Mouse (Mus musculus): Measurements from ENCODE around the gene Thrb. TPM values are rescaled to one million over a fixed set of nuclear protein-coding genes. Genes with fewer than 3 reads are reported as not detected.

Thrb gene
- polyA plus RNA-seq, 1 experiment, result 11.2 TPM

GRCm38 (mm10) chr14:17655084-17655483, 5.0 kb upstream of the Thrb start:
- 77% methylated on average over 5 of the region's 5 CpGs for WGBS
- no peaks in the 10 kb centered on the region for H3K4me1 ChIP-seq (ENCODE audit: control insufficient read depth, insufficient read depth, low read length)
- H3K27me3 ChIP-seq (replicated peaks; ENCODE audit: control insufficient read depth, insufficient read depth, low read length), result no peaks in the 10 kb centered on the region
- H3K27ac ChIP-seq (ENCODE audit: insufficient read depth, low read depth, low read length), result no peak overlapping the region
- no peak overlapping the region for H3K4me3 ChIP-seq (ENCODE audit: insufficient read depth, low read depth, low read length)
- H3K36me3 ChIP-seq (ENCODE audit: control insufficient read depth, insufficient read depth, low read length), result no peaks in the 10 kb centered on the region
- no peak for TF ChIP-seq CTCF (conservative IDR thresholded peaks at IDR 0.05; ENCODE audit: insufficient read depth, insufficient read length, low read depth, low read length)
- TF ChIP-seq POLR2A (IDR thresholded peaks at IDR 0.05; ENCODE audit: low read depth, low read length), result no peak
- no peak for DNase-seq

GRCm38 (mm10) chr14:17659031-17659430, 1.0 kb upstream of the Thrb start:
- Histone ChIP-seq H3K27ac (ENCODE audit: insufficient read depth, low read depth, low read length) (peak overlapping the region; percentile 71), H3K4me1 (ENCODE audit: control insufficient read depth, insufficient read depth, low read length) (no peaks in the 10 kb centered on the region; the same call in 1 of the 2 replicates), H3K36me3 (ENCODE audit: control insufficient read depth, insufficient read depth, low read length) (no peaks in the 10 kb centered on the region), H3K27me3 (replicated peaks; ENCODE audit: control insufficient read depth, insufficient read depth, low read length) (no peaks in the 10 kb centered on the region), H3K4me3 (ENCODE audit: insufficient read depth, low read depth, low read length) (peak overlapping the region; percentile 98)
- DNase-seq, result peak; percentile 95
- TF ChIP-seq POLR2A (IDR thresholded peaks at IDR 0.05; ENCODE audit: low read depth, low read length) (no peak), CTCF (conservative IDR thresholded peaks at IDR 0.05; ENCODE audit: insufficient read depth, insufficient read length, low read depth, low read length) (peak; percentile 62)
- 2% methylated on average over 10 of the region's 10 CpGs for WGBS

GRCm38 (mm10) chr14:17660329-17661099, 453 bp downstream of the Thrb start:
- Histone ChIP-seq H3K36me3 (ENCODE audit: control insufficient read depth, insufficient read depth, low read length) (no peaks in the 10 kb centered on the region), H3K4me1 (ENCODE audit: control insufficient read depth, insufficient read depth, low read length) (no peaks in the 10 kb centered on the region; the same call in 1 of the 2 replicates), H3K27ac (ENCODE audit: insufficient read depth, low read depth, low read length) (peak overlapping the region; percentile 83), H3K4me3 (ENCODE audit: insufficient read depth, low read depth, low read length) (peak overlapping the region; percentile 98), H3K27me3 (replicated peaks; ENCODE audit: control insufficient read depth, insufficient read depth, low read length) (no peaks in the 10 kb centered on the region)
- WGBS, result under 1% methylated on average over 82 of the region's 82 CpGs
- 0 out of 2 replicates have a peak, but pooled peaks have one; percentile 33 for TF ChIP-seq CTCF (conservative IDR thresholded peaks at IDR 0.05; ENCODE audit: insufficient read depth, insufficient read length, low read depth, low read length)
- peak; percentile 12 for TF ChIP-seq POLR2A (IDR thresholded peaks at IDR 0.05; ENCODE audit: low read depth, low read length)
- peak; percentile 94 for DNase-seq

- H3K36me3 ChIP-seq (ENCODE audit: control insufficient read depth, insufficient read depth, low read length), result no peaks in the 10 kb centered on the region
- under 1% methylated on average over 16 of the region's 16 CpGs for WGBS
- no peak for DNase-seq
These were observed 1.1 kb downstream of the Thrb start for GRCm38 (mm10) chr14:17661100-17661521.

GRCm38 (mm10) chr14:17662087-17662486, 2.0 kb downstream of the Thrb start:
- no peaks in the 10 kb centered on the region for H3K27me3 ChIP-seq (replicated peaks; ENCODE audit: control insufficient read depth, insufficient read depth, low read length)
- no peaks in the 10 kb centered on the region for H3K36me3 ChIP-seq (ENCODE audit: control insufficient read depth, insufficient read depth, low read length)
- no peak overlapping the region for H3K4me3 ChIP-seq (ENCODE audit: insufficient read depth, low read depth, low read length)
- WGBS, result 48% methylated on average over 5 of the region's 5 CpGs
- no peaks in the 10 kb centered on the region; the same call in 1 of the 2 replicates for H3K4me1 ChIP-seq (ENCODE audit: control insufficient read depth, insufficient read depth, low read length)
- no peak for DNase-seq
- no peak overlapping the region for H3K27ac ChIP-seq (ENCODE audit: insufficient read depth, low read depth, low read length)
- TF ChIP-seq CTCF (conservative IDR thresholded peaks at IDR 0.05; ENCODE audit: insufficient read depth, insufficient read length, low read depth, low read length), result no peak
- TF ChIP-seq POLR2A (IDR thresholded peaks at IDR 0.05; ENCODE audit: low read depth, low read length), result no peak

More at GRCm38 (mm10) chr14:17661100-17661521, 1.1 kb downstream of the Thrb start:
- peak overlapping the region; percentile 83 for H3K27ac ChIP-seq (ENCODE audit: insufficient read depth, low read depth, low read length)
- no peak for TF ChIP-seq CTCF (conservative IDR thresholded peaks at IDR 0.05; ENCODE audit: insufficient read depth, insufficient read length, low read depth, low read length)
- no peak for TF ChIP-seq POLR2A (IDR thresholded peaks at IDR 0.05; ENCODE audit: low read depth, low read length)
- H3K4me1 ChIP-seq (ENCODE audit: control insufficient read depth, insufficient read depth, low read length), result no peaks in the 10 kb centered on the region; the same call in 1 of the 2 replicates
- H3K4me3 ChIP-seq (ENCODE audit: insufficient read depth, low read depth, low read length), result peak overlapping the region; percentile 98
- H3K27me3 ChIP-seq (replicated peaks; ENCODE audit: control insufficient read depth, insufficient read depth, low read length), result no peaks in the 10 kb centered on the region

GRCm38 (mm10) chr14:17674335-17674734, 14.3 kb downstream of the Thrb start:
- H3K27me3 ChIP-seq (replicated peaks; ENCODE audit: control insufficient read depth, insufficient read depth, low read length), result no peaks in the 10 kb centered on the region
- DNase-seq, result no peak
- WGBS, result 61% methylated on average over 1 of the region's 1 CpGs

GRCm38 (mm10) chr14:17675214-17675613, 15.2 kb downstream of the Thrb start:
- Histone ChIP-seq H3K36me3 (ENCODE audit: control insufficient read depth, insufficient read depth, low read length) (no peaks in the 10 kb centered on the region), H3K27ac (ENCODE audit: insufficient read depth, low read depth, low read length) (no peak overlapping the region), H3K4me3 (ENCODE audit: insufficient read depth, low read depth, low read length) (no peak overlapping the region), H3K27me3 (replicated peaks; ENCODE audit: control insufficient read depth, insufficient read depth, low read length) (no peaks in the 10 kb centered on the region), H3K4me1 (ENCODE audit: control insufficient read depth, insufficient read depth, low read length) (no peaks in the 10 kb centered on the region; the same call in 1 of the 2 replicates)
- WGBS, result 96% methylated on average over 3 of the region's 3 CpGs
- no peak for TF ChIP-seq POLR2A (IDR thresholded peaks at IDR 0.05; ENCODE audit: low read depth, low read length)
- DNase-seq, result no peak

More at GRCm38 (mm10) chr14:17674335-17674734, 14.3 kb downstream of the Thrb start:
- TF ChIP-seq CTCF (conservative IDR thresholded peaks at IDR 0.05; ENCODE audit: insufficient read depth, insufficient read length, low read depth, low read length), result no peak
- no peak for TF ChIP-seq POLR2A (IDR thresholded peaks at IDR 0.05; ENCODE audit: low read depth, low read length)
- H3K4me3 ChIP-seq (ENCODE audit: insufficient read depth, low read depth, low read length), result no peak overlapping the region
- H3K4me1 ChIP-seq (ENCODE audit: control insufficient read depth, insufficient read depth, low read length), result no peaks in the 10 kb centered on the region; the same call in 1 of the 2 replicates
- H3K36me3 ChIP-seq (ENCODE audit: control insufficient read depth, insufficient read depth, low read length), result no peaks in the 10 kb centered on the region
- H3K27ac ChIP-seq (ENCODE audit: insufficient read depth, low read depth, low read length), result no peak overlapping the region
